Mouse (Mus musculus): ENCODE measurements around the gene Trio.

GRCm38 (mm10) chr15:27841696-27842095 is 184.0 kb downstream of the Trio start:
- TF ChIP-seq POLR2A (IDR thresholded peaks at IDR 0.05; ENCODE audit: low read depth, low read length) (no peak), CTCF (IDR thresholded peaks at IDR 0.05; ENCODE audit: borderline replicate concordance, insufficient read depth, low read length) (no peak)

Data from embryonic fibroblast, embryonic 13.5 days (primary cell).